Mouse (Mus musculus): ENCODE measurements at regions not wholly inside any gene's neighbourhood (a gene's known extent, or its start where the extent isn't known, plus 50 kb on each side); places are given as distances from the start of the nearest gene placed in this dataset.

GRCm38 (mm10) chr1:71801283-71802066, 148.5 kb upstream of the Fn1 start:
- DNase-seq (ENCODE audit: low spot score in 2 of 2) = no peak
- intact Hi-C loops (cut with DNase I) = no loop called here

DNA sequence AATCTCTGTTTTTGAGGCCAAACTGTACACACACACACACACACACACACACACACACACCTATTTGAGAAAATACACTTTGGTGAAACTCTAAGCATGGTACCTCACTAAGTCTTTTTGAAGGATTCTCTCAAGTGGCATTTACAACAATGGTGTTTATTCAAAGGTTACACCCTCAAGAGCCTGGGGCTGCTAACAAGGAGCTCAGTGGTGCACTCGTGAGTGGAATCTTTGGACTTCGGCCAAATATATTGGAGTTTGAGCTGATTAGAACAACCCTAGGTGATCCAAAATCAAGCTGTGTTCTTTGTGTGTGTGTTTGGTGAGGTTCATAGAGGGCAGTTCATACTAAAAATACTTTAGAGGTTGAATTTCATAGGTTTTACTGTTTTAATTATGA, 147.6 kb upstream of the Fn1 start:
- intact Hi-C loops (cut with DNase I) = no loop called here
- DNase-seq (ENCODE audit: low spot score in 2 of 2) = no peak

DNA sequence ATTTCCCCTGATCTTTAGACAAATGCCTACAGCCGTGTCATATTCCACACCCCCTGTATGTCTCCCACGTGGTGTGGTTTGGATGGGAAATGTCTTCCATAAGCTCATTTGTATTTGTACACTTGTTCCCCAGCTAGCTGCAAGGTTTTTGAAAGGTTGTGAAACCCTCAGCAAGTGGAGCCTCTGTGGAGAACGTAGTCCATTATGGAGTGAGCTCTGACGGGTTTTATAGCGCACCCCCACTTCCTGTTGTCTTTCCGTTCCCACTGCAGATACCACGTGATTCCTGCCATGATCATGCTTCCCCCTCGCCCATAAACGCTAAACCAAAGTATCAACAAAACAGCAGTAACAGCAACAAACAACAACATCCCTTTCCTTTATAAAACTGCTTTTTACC, 145.6 kb upstream of the Fn1 start:
- intact Hi-C loops (cut with DNase I) = no loop called here
- DNase-seq (ENCODE audit: low spot score in 2 of 2) = no peak

DNA sequence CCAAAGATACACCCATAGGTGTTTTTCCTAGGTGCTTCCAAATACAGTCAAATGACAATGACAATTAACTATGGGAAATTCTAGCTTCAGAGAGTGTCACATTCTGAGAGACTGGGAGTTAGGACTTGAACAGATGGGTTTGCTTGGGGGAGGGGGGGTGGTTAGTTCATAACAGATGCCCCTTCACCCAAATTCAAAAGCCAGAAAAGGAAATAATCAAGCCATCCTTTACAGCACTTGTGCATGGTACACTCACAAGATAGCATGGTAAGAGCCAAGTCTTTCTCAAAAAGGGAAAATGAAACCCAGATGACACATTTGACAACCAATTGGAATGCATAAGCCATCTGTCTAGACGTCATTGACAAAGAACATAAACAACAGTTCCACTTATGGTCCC, 135.4 kb upstream of the Fn1 start:
- DNase-seq (ENCODE audit: low spot score in 2 of 2) = no peak
- intact Hi-C loops (cut with DNase I) = no loop called here

DNA sequence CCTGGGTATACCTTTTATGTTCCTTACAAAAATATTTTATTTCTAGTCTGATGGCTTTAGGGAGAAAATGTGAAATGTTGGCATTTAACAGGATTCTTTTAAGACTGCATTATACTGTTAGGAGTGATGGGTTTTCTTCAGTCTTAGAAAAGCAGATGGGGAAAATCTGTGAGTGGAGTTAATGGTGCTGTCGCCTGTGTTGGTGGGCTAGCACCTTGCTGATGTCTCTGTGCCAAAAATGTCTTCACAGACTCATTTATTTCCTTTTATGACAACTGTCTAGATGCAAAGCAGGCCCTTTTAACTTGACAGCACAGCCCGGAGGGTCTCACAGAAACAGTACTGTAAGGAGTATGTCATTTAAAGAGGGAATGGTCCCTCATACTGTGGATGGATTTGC, 131.9 kb upstream of the Fn1 start:
- no peak for DNase-seq (ENCODE audit: low spot score in 2 of 2)
- intact Hi-C loops (cut with DNase I) = no loop called here

- no peak for DNase-seq (ENCODE audit: low spot score in 2 of 2)
- intact Hi-C loops (cut with DNase I) = no loop called here
Measured at GRCm38 (mm10) chr1:71778292-71778691, 125.3 kb upstream of the Fn1 start.

DNA sequence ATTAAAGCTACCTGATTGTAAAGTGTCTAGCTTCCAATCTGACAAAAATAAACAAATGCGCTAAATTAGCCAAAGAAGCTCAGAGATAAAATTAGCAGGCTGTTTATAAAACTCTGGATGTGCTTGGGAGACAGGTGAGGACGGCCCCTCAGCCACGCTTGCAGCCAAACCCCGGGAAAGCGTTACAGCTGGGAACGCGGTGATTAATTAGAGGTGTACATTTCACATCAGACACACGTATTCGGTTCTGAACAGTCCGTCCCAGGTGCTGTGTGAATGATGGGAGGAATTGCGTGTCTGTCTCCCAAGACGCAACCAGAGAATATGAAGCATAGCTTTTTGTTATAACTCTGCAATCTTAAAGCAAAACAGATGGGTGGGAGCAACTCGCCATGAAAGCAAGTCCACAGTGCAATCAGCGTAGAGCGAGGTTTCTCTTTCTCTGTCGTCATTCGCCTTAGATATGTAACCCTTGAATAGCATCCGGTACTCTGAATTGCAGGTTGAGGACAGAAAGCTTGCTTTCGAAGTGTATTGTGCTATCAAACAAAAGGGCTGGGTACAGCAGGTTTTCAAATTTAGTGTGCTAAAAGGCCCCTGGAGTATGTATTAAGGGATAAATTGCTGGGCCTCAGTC, 123.0 kb upstream of the Fn1 start:
- DNase-seq (ENCODE audit: low spot score in 2 of 2) = peak in 1 of 2 experiments; percentile 15

DNA sequence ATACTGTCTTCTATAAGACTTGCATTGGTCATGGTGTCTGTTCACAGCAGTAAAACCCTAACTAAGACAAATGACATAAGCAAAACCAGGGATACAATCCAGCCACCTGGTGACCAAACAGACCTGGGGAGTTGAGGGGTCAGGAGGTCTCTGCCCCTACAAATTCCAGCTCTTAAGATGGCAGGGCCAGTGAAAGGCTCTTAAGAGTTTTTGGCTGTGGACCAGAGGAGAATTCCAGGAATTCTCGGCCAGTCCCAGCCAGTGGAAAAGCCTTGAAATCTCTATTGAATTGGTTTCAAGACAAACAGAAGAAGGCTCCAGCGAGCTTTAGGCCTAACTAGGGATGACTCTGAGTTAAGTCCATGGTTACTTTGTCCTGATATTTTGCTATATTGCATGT, 119.5 kb upstream of the Fn1 start:
- DNase-seq (ENCODE audit: low spot score in 2 of 2) = no peak
- intact Hi-C loops (cut with DNase I) = no loop called here

More for the DNA sequence above, 123.0 kb upstream of the Fn1 start:
- intact Hi-C loops (cut with DNase I) = no loop called here

GRCm38 (mm10) chr1:71771798-71772197, 118.8 kb upstream of the Fn1 start:
- peak; percentile 15 to 17 for DNase-seq (ENCODE audit: low spot score in 2 of 2)
- intact Hi-C loops (cut with DNase I) = no loop called here

- intact Hi-C loops (cut with DNase I) = no loop called here
- no peak for DNase-seq (ENCODE audit: low spot score in 2 of 2)
Measured at GRCm38 (mm10) chr1:71769595-71769994, 116.6 kb upstream of the Fn1 start.

GRCm38 (mm10) chr1:71767705-71768104, 114.7 kb upstream of the Fn1 start:
- intact Hi-C loops (cut with DNase I) = no loop called here

DNA sequence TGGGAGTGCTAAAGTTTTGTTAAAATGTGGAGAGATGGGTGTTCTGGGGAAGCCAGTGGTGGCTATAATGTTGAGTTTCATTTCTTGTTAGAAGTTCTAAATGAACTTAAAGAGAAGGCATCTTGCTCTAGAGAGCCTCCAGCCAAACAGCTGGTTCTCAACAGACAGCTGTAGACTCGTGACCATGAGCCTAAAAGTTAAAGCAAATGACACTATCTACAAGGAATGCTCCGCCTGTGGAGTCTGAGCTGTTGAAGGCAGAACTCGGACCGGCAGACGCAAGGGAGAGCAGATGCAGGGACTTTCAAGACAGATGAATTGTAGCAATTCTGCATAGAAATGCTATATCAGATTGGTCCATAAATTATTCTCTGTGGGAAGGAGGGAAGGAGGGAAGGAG, 114.1 kb upstream of the Fn1 start:
- DNase-seq (ENCODE audit: low spot score in 2 of 2) = no peak
- intact Hi-C loops (cut with DNase I) = no loop called here

More at GRCm38 (mm10) chr1:71767705-71768104, 114.7 kb upstream of the Fn1 start:
- DNase-seq (ENCODE audit: low spot score in 2 of 2) = no peak

- peak in 1 of 2 experiments; percentile 22 for DNase-seq (ENCODE audit: low spot score in 2 of 2)
- intact Hi-C loops (cut with DNase I) = no loop called here
Measured at GRCm38 (mm10) chr1:71764951-71765350, 112.0 kb upstream of the Fn1 start.

DNA sequence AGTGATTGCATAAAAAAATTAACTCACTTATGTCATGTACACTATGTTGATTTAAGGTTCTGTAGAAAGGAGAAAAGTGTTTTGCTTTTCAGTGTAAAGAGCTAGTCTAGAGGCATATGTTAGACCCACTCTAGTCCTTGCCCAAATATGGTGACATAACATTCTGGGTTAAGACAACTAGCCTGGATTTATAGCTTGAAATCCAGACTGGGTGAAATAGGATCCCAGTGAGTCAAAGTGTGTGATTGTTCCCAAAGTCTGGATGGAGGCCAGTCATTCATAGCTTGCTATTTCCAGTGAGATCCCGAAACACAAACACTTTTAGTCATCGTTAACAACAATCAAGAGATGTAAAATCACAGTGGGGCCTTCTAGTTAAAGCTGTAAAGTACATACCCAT, 110.5 kb upstream of the Fn1 start:
- intact Hi-C loops (cut with DNase I) = no loop called here
- DNase-seq (ENCODE audit: low spot score in 2 of 2) = no peak

DNA sequence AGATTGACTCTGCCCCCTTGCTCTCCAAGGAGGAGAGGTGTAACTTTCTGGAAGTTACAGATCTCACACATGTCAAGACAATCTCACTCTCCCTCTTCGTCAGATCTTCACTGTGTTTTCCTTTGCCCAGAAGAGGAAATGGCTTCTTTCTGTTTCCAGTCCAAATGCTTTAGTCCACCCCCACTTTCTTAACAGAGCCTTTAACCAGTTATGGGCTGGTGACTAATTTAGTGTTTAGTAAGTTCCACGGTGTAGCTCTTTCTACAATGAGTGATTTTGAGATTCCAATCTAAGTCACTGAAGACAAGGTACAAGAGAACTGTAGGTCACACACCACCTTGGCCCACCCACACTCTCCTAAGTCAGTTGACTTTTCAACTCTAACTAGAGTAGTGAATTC, 107.3 kb upstream of the Fn1 start:
- DNase-seq (ENCODE audit: low spot score in 2 of 2) = no peak
- intact Hi-C loops (cut with DNase I) = no loop called here

- DNase-seq (ENCODE audit: low spot score in 2 of 2) = no peak
- intact Hi-C loops (cut with DNase I) = no loop called here
Measured at GRCm38 (mm10) chr1:71757236-71757635, 104.2 kb upstream of the Fn1 start.

DNA sequence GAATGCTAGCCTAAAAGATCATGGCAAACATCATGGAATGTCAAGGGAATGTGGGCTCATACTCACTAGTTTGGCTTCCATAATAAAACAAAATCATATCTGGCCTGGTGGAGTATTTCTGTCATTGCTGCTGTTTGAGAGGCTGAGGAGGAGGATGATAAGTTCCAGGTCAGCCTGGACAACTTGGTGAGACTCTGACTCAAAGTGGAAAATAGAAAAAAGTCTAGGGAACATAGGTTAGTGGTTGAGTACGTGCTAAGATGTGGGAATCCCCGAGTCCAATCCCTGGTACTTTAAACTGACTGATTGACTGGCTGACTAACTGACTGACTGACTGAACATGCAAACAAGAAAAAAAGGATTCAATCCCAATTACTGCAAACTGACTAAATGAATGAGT, 103.2 kb upstream of the Fn1 start:
- intact Hi-C loops (cut with DNase I) = no loop called here

DNA sequence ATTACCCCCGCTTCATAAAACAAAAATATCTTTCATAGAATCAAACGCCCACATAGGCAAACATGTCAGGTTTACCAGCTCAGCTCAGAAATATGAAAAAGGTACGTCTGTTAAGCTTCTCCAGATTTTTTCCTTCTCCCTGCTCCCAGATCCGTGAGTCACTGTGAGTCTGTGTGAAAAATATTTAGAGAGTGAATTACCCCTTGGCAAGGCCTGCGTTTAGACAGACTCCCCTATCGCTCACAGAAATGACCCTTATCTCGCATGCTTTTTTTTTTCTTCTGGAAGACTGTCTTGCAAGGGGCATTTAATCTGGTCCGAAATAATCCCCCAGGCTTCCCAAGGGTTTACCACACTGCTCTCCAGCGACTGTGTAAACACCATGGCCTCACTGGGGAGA, 102.4 kb upstream of the Fn1 start:
- DNase-seq (ENCODE audit: low spot score in 2 of 2) = no peak
- intact Hi-C loops (cut with DNase I) = no loop called here

More for the DNA sequence above, 103.2 kb upstream of the Fn1 start:
- DNase-seq (ENCODE audit: low spot score in 2 of 2) = no peak

DNA sequence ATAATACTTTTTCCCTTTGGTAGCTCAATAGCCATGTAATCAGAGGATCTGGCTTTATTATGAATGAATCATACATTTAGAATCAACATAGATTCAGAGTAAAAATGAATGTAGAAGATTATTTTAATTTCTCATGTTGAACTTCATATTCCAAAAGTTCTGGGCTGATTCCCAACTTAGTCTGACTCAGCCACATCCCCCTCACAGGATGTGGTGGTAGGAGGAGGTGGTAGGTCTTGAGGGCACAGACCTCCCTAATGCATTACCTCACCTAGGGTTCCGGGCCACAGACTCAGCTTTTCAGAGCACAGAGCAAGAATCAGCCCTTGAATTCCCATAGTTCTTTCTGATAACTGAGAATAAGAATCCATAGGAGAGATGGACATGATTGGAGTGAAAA, 99.4 kb upstream of the Fn1 start:
- no peak for DNase-seq (ENCODE audit: low spot score in 2 of 2)
- intact Hi-C loops (cut with DNase I) = no loop called here

DNA sequence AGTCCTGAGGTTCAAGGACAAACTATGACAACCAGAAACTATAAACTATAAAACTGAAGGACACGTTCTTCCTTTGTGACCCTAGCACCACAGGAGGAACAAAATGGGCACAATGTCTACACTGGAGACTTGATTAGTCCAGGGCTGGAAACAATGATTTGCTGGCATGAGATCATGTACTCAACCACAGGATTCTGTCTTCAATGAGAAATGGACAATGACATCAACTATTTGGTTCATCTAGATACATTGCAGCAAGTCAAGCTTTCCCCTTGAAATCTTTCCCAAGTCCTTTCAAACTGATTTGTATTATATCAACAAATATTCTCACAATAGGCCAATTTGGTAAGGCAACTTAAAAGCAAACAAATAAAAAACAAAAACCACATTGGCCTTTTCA, 98.6 kb upstream of the Fn1 start:
- no peak for DNase-seq (ENCODE audit: low spot score in 2 of 2)
- intact Hi-C loops (cut with DNase I) = no loop called here

- DNase-seq (ENCODE audit: low spot score in 2 of 2) = no peak
- intact Hi-C loops (cut with DNase I) = no loop called here
Measured at GRCm38 (mm10) chr1:71735606-71736005, 82.6 kb upstream of the Fn1 start.
